In genomic region chr17:31938539-31939260, GRCm38 (mm10) we compare ENCODE assay signal across 15 mouse cellular contexts.
DNase-seq lines count a peak whose midpoint lies in the region; ATAC-seq and TF ChIP-seq lines count a peak whose summit lies in the region.
"Had no signal": no experiment of that assay in that cellular context is flagged by ENCODE, and none has a peak within 500 bp of the region (broad histone marks: within the 10 kb centered on the region; RNA-seq: fewer than 3 reads in every experiment).

No protein-coding gene starts in this region.

- H3K36me3 ChIP-seq in lung, embryonic 15.5 days = no peaks in the 10 kb centered on the region
- no peaks in the 10 kb centered on the region for H3K36me3 ChIP-seq in stomach, embryonic 15.5 days
- H3K36me3 ChIP-seq: liver, embryonic 13.5 days had no signal

- 65% methylated on average over 12 of the region's 12 CpGs for WGBS in lung, embryonic 15.5 days
- WGBS in stomach, embryonic 15.5 days = 70% methylated on average over 12 of the region's 12 CpGs

- H3K4me3 ChIP-seq in gastrocnemius, adult 2 months = no peak overlapping the region
- H3K4me3 ChIP-seq in lung, embryonic 15.5 days = no peak overlapping the region
- no peak overlapping the region for H3K4me3 ChIP-seq in stomach, embryonic 15.5 days (replicated peaks)
- H3K4me3 ChIP-seq: left cerebral cortex, adult 2 months; liver, embryonic 13.5 days had no signal

- no peaks in the 10 kb centered on the region for H3K9me3 ChIP-seq in lung, embryonic 15.5 days
- H3K9me3 ChIP-seq in stomach, embryonic 15.5 days = no peaks in the 10 kb centered on the region
- H3K9me3 ChIP-seq: liver, embryonic 13.5 days had no signal

- intact Hi-C loops in gastrocnemius, adult 2 months (cut with DNase I) = loop anchor here (5.0 kb wide), 2 partner anchors 74 to 81 kb away; partner anchors contain the start of gene Sik1

- peak overlapping the region; percentile 79 for H3K27ac ChIP-seq in gastrocnemius, adult 2 months
- H3K27ac ChIP-seq in lung, embryonic 15.5 days = peak overlapping the region; percentile 30
- H3K27ac ChIP-seq in stomach, embryonic 15.5 days = peak overlapping the region; percentile 8; the same call in 1 of the 2 replicates
- H3K27ac ChIP-seq: left cerebral cortex, adult 2 months; liver, embryonic 13.5 days had no signal

- H3K9ac ChIP-seq in lung, embryonic 15.5 days = no peak overlapping the region
- H3K9ac ChIP-seq in stomach, embryonic 15.5 days = no peak overlapping the region
- H3K9ac ChIP-seq: liver, embryonic 13.5 days had no signal

- H3K4me1 ChIP-seq in lung, embryonic 15.5 days = peaks cover 74% of the 10 kb centered on the region
- H3K4me1 ChIP-seq in stomach, embryonic 15.5 days = peaks cover 32% of the 10 kb centered on the region

- DNase-seq in gastrocnemius, adult 2 months = no peak
- no peak for DNase-seq in gastrocnemius, adult 8-10 months (ENCODE audit: low spot score in 2 of 2)
- DNase-seq in lung, postnatal 4 days = no peak
- DNase-seq in kidney, adult 8-10 months = peak; percentile 87 to 93
- DNase-seq in cerebellum, adult 9-10 months = no peak
- DNase-seq in layer of hippocampus, postnatal 14 days (ENCODE audit: low spot score in 2 of 2) = no peak
- DNase-seq: B cell, adult 2 months; cerebellum, adult 11 months; liver, embryonic 13.5 days; retina, postnatal 1 day had no signal

- no peaks in the 10 kb centered on the region for H3K27me3 ChIP-seq in lung, embryonic 15.5 days
- no peaks in the 10 kb centered on the region for H3K27me3 ChIP-seq in stomach, embryonic 15.5 days (replicated peaks)
- H3K27me3 ChIP-seq: liver, embryonic 13.5 days had no signal

- H3K4me2 ChIP-seq in lung, embryonic 15.5 days = no peak overlapping the region
- no peak overlapping the region for H3K4me2 ChIP-seq in stomach, embryonic 15.5 days
- H3K4me2 ChIP-seq: liver, embryonic 13.5 days; midbrain, embryonic 11.5 days had no signal

- no peak for TF ChIP-seq CTCF in gastrocnemius, adult 2 months (IDR thresholded peaks at IDR 0.05)

- no peak for ATAC-seq in lung, embryonic 15.5 days (ENCODE audit: borderline replicate concordance, extremely low read depth, low FRiP score, low TSS enrichment)
- ATAC-seq in stomach, embryonic 15.5 days (ENCODE audit: insufficient read depth, low FRiP score, low read depth) = no peak
- ATAC-seq: forebrain, embryonic 14.5 days had no signal

Comparison
In these comparisons a context has a peak if more than half of its experiments do, and no peak if none do; other contexts are left out.
1. DNase-seq: peak in kidney, adult 8-10 months (2 of 2); none in gastrocnemius, adult 2 months (single experiment), gastrocnemius, adult 8-10 months (0 of 2), lung, postnatal 4 days (0 of 2), cerebellum, adult 9-10 months (single experiment) and layer of hippocampus, postnatal 14 days (0 of 2).
2. H3K27ac ChIP-seq: peak in every context shown above with its lines; median percentile 79 in gastrocnemius, adult 2 months; 30 in lung, embryonic 15.5 days; 8 in stomach, embryonic 15.5 days.